Mouse (Mus musculus) common myeloid progenitor, adult 5-6 weeks (primary cell): Measurements from ENCODE around the gene F2rl1. TPM values are rescaled to one million over a fixed set of nuclear protein-coding genes. Genes with fewer than 3 reads are reported as not detected.
"Not testable (repeated sequence)": the region's sequence is repeated elsewhere in the genome, so short reads cannot be mapped to it uniquely, and the experiment has no call there.

Experiments
- ATAC-seq: replicated peaks from 2 replicates; pipeline ENCODE4 v1.8.0; 2016; ENCODE audit warnings: low read depth, mild to moderate bottlenecking, moderate TSS enrichment, inconsistent platforms; ENCODE audit not compliant: poor library complexity, severe bottlenecking
- total RNA-seq: library from RNA; stranded (forward); fragments of 200-1000, 187-1606 nt; gene quantifications from 2 replicates; pipeline ENCODE4 v1.2.3, GENCODE M21; 2017

Gene F2rl1
- total RNA-seq, 1 experiment from 2014 or later = 0.78 TPM

DNA sequence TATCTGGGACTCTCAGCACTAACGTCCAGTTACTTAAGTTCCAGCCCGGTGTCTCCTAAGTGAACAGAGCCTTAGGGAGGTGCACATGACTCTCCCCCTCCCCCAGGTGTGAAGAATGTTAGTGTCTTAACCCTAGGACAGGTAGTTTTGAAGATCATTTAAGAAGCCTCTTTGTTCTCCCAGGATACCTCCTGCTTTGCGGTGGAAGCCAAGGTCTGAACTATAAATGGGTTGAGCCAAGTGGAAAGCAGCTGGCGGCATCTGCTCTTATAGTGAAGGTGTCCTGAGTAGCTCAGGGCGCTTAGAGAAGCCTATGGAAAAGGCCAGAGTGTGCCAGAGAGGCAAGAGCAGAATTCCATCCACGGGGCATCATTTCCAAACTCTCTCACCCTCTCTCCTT lies 10.0 kb upstream of the F2rl1 start:
- no peak for ATAC-seq

DNA sequence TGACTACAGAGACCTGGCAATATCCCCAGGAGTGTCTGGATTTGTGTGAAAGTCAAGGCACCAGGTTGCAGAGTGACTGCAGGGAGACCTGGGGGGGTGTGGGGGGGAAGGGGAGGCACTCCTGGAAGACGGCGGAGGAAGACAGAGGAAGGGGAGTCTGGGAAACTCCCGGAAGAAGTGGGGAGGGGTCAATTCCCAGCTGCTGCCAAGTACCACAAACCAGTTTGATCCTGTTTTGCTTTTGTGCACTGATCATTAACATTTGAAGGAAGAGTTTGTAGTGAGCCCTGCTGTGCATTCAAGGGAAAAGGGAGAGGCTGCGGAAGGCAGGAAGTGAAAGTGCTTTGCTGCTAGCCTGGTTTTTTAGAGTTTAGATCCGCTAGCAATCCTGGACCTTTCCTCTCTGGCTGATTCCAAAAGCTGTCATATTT lies 9.1 kb upstream of the F2rl1 start:
- peak; percentile 34; the same call in 1 of the 2 replicates for ATAC-seq

DNA sequence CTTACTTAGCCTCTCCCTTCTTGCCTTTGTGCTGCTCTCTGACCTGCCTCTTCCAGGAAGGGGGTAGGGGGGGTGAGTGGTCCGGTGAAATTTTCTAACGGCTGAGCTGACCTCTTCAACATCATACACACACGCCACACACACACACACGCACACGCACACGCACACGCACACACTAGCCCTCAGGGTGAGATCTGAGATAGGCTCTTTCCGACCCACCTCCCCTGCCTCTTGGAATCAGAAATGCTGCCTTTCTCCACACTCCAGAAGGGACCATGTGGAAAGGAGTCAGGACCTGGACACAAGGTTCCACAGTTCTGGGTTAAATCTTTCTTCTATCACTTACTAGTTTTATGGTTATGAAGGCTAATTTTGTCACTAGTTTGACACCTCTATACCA lies 8.6 kb upstream of the F2rl1 start:
- ATAC-seq = no peak

DNA sequence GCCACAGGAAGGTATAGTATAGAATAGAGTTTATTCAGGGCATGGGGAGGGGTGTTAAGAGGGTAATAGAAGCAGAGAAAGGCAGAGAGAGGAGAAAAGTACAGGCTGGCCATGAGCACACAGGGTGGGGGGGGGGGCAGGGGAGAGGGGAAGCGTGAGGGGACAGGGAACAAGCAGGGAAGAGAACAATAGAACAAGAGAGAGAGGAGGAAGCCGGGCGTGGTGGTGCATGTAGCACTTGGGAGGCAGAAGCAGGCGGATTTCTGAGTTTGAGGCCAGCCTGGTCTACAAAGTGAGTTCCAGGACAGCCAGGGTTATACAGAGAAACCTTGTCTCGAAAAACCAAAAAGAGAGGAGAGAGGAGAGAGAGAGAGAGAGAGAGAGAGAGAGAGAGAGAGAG lies 8.1 kb upstream of the F2rl1 start:
- ATAC-seq = not testable (repeated sequence)

DNA sequence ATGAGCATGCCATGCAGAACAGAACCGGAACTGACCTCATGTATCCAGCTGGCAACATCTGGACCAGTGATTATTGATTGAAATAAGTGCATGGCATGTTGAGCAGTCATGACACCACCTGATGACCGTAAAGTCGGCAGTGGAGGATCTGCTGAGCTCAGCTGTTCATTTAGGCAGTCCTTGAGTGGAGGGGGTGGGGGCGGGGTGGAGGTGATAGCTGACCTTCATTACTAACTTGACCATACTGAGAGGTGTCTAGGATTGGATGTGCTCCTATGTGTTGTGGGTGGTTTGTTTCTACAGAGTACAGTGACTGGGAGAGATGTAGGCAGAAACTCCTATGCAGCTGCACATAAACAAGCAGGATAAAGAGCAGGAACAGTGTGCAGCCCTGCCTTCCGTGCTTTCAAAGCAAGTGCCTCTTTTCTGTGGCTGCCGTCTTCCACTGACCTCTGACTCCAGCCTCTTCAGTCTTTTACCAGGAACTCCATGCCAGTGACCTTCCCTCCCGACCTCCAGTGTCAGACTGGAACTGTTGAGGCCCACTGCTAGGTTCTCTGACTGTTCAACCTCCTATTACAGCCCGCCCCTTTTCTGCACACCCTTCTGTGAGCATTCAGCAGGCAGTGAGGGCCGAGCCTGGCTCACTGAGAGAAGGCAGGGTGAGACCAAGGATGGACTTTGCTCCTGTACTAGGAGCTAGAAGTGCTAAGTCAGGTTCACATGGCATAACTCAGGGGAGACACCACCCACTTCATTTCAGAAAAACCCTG lies 6.4 kb upstream of the F2rl1 start:
- ATAC-seq = no peak

DNA sequence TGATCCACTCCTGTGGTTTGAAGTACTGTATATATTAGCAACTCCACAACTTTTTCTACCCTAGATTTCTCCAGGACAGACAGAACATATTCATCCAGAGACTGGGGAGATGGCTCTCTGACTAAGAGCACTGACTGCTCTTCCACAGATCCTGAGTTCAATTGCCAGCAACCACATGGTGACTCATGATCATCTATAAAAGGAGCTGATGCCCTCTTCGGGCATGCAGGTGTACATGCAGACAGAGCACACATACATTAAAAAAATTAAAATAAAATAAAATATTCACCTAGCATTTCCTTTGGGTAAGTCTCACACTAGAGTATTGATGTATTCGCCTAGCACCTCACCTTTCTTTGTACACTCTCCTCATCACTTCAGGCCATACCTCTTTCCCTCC lies 4.2 kb upstream of the F2rl1 start:
- ATAC-seq = no peak

DNA sequence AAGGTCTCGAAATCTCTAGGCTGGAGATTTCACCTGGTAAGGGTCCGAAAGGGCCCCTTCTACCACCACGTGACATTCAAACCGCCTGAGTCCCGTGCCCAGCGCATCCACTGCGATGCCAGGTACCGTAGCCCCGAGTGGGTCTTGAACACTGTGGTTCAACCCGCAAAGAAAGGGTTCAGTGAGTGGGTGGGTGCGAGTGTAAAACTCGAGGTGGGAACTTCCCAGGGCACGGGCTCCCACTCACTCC lies 678 bp downstream of the F2rl1 start:
- 0 out of 2 replicates have a peak, but pooled peaks have one; percentile 16 for ATAC-seq

DNA sequence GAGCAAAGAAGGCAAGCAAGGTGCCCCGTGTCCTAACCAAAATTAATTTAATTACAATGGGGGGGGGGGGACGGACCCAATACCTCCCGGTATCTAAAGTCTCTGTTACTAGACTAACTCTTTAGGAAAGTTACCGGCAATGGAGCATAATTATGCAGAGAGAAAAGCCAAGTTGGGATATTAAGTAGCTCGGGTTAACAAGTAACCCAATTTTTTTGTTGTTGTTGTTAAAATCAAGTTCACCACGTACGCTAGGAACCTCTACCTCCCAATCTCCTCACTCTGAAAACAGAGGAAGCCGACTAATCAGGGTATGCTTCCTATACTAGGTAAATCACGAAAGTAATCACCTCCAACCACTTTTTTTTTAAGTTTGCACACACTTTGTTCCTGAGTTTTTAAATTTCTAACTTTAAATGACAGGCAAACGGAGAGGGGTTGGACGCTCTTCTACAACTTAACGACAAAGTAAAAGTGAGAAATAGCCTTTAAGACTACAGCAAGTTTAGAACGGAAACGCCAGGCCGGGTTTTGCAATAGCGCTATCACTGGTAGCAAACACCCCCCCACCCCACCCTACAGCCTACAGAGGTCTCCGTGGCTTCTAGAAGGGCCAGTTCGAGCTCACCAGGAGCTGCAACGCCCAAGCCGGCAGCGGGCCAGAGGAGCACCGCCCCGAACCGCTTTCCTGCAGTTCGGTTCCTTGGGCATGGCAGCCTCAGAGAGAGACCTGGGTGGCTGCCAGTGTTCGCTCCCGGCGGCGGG lies 1.2 kb downstream of the F2rl1 start:
- peak; percentile 67 for ATAC-seq

DNA sequence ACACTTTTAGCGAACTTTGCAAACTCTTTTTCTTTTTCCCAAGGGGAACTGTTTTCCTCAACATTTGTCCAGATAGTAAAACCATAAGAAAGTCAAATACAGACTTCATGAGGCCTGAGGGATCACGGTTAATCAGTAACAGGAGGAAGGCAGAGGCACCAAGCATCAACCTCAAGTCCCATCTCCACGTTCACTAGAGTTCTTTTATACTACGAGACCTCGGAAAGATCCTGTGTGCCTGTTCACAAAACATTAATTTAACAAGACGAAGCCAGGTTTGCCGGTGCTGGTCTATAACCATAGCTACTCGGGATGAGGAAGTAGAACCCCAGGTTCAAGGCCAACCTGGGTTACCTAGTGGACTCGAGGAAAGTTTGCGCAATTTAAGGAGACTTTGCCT lies 2.9 kb downstream of the F2rl1 start:
- ATAC-seq = no peak

DNA sequence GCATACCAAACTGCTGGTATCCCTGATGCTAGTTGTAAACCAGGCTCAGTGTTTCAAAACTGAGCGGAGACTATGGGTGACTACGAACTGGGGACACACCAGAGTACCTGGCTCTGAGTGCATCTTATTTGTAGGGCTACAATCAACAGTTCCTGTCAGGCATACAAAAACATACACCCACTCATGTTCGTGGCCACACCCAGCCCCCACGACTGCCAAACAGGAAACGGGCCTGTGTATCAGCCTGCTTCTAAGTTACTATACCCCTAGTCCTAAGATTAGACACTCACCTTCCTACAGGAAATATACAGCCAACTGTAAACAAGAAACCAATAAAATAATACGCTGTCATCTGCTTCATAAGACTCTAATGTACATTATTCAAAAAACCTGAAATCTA lies 4.0 kb downstream of the F2rl1 start:
- no peak for ATAC-seq

DNA sequence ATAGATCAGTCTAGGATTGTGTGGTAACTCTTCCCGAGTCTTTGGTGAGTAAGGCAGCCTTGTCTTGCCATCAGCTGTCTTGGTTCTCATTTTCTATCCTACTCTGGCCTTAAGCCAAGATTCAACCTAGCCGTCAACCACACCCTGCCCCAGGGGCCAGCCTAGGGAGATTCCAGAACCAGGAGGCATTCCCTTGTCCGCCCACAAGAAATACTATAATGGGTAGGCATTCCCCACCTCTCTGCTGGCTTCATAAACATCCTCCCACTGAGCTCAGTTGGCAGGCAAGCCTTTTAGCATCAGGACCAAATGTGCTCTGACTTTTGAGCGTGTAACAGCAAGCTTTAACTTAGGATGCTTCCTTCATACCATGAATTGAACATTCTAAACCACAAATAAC lies 10.3 kb downstream of the F2rl1 start:
- ATAC-seq = no peak

DNA sequence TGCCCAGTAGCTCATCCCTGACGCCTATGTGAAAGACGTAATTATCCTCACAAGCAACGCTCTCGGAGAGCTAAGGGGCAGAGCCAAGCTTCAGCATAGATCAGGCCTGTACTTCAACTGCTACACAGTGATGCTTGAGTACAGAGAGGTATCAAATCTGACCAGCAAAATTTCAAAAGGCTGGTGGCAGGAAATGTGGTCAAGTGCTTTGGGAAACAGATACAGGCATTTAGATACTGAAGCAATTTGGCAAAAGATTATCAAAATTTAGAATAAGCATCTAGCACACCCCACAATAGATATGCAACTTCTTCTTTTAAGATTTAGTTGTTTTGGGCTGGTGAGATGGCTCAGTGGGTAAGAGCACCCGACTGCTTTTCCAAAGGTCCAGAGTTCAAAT lies 15.0 kb downstream of the F2rl1 start:
- ATAC-seq = peak; percentile 22; the same call in 1 of the 2 replicates

DNA sequence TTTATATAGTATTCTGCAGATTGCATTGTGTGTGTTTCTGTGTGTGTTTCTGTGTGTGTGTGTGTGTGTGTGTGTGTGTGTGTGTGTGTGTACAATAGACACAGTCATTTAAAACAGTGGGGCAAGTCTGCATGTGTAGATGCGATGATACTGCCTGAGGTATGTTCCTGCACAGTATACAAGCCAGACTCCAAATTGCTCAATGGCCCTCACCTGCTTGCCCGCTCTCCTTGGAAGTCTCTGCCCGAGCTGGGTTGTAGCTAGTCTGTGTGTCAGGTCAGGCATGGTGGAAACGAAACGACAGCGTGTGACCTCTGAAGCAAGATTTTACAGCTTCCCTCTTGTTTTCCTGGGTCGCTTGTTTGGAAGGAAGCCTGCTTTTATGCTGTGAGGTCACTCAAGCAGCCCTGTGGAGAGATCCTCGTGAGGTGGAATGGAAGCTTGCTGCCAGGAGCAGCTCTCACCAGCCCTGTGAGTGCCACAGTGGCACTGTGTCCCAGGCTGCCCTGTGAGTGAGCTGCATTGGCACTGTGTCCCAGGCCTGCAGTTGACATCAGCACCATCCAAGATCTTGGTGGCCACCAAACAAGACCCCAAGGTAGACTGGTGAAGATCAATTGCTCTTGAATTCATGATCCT lies 21.6 kb downstream of the F2rl1 start:
- ATAC-seq = no peak

DNA sequence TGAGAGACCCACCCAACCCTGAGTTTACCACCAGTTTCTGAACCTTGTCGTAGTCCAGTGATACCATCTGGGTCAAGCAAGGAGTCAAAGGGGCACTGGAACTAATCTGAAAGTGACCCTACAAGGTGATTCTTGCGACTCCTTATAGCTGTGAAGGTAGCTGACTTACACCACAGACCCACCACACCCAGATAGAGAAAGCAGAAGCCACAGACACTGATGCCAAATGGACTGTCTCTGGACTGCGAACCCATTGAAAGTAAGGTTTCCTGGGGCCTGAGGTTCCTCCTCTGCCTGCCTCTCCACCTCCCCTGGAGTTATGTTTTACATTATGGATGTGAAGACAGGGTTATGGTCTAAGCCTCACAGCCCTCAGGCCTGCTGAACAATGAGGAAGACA lies 28.4 kb downstream of the F2rl1 start:
- ATAC-seq = peak; percentile 55

DNA sequence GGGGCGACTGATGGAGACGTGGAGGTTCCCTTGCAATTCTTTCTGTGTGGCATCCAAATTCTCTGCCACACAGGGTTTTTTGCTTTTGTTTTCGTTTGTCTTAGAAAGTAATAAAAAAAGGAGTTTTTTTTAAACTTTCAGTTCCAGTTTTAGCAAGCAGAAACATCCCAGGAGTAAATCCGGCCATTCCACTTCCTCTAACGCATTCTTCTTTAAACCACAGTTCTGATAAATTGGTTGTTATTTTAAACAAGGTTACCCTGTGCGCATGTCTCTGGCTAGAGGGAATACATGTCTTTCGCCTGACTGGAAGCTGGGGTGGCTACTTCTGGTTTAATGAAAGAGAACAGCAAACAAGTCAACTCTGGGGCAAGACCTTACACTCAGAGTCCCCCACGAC lies 30.2 kb downstream of the F2rl1 start:
- peak; percentile 54 for ATAC-seq

DNA sequence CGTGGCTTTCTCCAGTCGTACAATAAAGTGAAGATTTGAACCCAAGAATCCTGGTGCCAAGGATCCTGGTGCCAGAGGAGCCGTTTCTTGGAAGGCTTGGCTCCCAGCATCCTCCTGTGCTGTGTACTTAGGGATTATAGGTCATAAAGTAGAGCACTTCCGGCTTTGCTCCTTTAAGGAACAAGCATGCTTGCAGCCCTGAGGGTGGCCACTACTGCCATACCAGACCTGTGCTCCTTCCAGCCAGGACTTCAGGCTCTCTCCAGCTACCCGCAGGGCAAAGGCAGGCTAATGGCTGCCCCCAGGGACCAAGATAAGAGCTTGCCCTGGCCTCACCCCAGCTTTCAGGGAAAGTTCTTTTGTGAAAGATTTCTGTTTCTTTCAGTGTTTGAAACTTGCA lies 31.7 kb downstream of the F2rl1 start:
- no peak for ATAC-seq

DNA sequence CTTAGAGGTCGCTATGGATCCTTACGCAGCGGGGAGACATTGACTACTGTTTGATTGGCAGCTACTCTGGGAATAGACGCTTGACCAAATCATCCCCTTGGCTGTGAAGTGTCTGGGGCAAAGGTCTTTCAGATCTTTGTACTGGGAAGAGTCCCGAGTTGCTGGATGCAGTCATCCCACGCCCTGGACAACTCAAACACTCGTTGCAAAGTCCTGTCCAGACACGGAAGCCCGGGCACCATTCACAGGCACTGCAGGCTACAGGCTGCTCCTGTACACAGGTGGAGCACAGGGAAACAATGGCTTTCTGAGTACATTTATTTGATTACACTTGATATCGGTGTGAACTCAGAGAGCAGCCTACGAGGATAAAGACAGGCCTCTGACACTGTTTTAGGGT lies 33.7 kb downstream of the F2rl1 start:
- no peak for ATAC-seq

DNA sequence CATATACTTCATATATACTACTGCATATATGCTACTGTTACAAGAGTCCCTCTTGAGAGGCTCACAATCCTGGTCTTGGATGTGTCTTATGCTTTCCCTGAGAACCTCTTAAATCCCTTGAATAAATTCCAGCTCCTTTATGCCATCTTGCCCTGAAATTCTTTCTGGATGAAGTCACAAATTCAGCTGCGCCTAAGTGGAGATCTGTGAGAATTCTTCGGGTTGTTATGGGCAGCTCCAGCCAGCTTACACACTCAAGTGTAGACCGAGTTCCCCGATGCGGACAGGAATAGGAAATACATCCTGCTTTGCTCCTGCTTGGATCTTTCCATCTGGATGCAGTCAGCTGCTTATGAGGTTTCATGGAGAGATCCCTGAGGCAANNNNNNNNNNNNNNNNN lies 40.4 kb downstream of the F2rl1 start:
- no peak for ATAC-seq

DNA sequence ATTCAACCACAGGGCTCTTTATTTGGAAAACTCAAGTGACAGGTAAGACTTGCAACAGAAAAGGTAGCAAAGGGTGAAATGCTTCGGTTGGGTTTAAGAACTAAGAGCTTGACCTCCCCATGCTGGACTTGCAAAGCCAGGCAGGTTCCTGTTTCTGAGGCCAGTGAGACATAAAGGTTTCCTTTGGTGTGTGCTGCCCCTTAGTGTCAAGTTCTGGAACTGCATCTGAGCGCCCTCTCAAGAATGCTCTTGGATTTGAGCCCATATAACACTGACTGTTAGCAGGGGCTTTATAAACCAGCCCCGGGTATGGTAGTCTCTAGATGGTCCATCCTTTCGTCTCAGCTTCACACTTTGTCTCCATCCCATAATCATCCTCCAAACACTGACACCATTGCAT lies 43.6 kb downstream of the F2rl1 start:
- ATAC-seq = peak; percentile 96

DNA sequence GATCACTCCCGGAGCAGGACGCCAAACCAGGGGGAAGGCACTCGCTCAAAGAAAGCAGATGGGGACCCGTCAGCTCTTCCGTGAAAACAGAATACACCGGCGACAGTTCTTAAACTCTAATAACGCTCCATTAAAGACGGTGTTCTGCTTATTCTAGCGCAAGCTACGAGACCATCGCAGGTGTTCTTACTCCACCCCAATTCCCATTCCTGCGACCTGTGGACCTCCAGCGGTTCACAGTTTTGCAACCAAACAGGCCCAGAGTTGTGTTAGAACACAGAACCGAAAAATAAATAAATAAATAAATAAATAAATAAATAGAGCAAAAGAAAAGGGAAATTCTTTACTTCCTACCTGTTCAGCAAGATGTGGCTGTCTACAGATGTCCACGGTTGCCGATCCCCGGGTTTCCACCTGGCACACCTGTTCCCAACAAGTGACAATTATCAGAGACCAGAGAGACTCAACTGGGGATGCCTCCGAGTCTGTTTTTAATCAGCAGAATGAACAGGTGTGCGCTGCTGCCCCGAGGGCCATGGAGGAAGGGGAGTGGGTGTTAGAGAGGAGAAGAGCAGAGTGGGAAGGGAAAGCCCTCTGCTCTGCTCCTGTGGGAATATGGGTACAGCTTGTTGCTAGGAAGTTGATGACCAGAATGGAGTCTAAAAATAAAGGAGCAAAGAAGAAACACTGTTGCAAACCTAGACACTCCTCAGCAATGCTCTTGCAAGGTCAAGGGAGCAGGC lies 46.2 kb downstream of the F2rl1 start, which contains the start of gene S100z:
TSS of gene S100z (minus strand) at position 51 of the 743 bp plus-strand sequence.
- ATAC-seq = no peak

DNA sequence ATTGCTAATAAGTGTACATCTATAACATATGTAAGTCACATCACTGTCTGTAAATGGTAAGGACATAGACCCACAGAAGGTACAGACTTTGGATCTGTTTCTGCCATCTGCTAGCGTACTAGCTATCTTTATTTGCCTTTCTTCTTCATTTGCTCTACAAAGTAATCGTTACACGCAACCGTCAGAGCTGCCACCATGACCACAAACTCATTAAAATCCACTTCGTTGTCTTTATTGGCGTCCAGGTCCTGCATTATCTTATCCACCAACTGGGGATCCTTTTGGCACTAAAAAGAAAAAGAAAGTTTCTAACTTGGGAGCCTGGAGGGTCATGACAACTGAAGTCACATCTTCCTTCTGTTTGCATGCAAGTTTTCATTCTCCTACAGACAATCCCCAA lies 47.9 kb downstream of the F2rl1 start:
- ATAC-seq = no peak
